Mouse (Mus musculus) spleen, embryonic (tissue): ENCODE results near the gene Gpc6.

Source experiments
- CTCF ChIA-PET: fragments of 350-600 bp; sonication (Branson Sonifier 250); formaldehyde crosslinking; loops from one replicate; lab custom pipeline; 2022; lab: Charles Lee

Gene Gpc6

GRCm38 (mm10) chr14:117473378-117473777 lies 548.3 kb downstream of the Gpc6 start:
- CTCF ChIA-PET: no interaction called here

GRCm38 (mm10) chr14:117478879-117479278 lies 553.8 kb downstream of the Gpc6 start:
- CTCF ChIA-PET: no interaction called here

DNA sequence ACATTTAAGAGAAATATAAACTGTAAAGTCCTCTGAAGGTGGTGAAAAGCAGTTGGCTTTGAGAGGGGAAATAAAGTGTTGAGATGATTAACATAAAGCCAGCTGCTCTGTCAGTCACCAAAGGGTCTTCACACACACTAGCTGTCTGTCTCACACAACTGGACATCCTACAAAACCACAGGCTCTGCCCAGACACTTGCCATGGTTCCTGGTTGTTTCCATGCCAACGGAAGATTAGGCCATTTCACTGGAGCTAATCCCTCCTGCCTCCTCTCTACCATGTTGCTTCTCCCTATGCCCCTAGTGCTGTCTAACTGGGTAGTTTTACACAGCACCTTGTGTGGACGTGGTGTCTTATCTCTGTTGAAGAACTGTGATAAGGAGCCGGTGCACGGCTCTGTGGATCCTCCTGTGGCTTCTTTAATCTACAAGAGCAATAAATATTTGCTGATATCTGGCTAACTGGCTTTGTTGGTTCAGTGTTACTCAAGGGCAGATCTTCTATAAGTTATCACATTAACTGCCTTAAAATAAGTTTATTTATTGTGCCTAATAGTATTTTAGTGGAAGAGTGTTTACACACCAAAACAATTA lies 562.1 kb downstream of the Gpc6 start:
- CTCF ChIA-PET: no interaction called here

GRCm38 (mm10) chr14:117490469-117490868 lies 565.4 kb downstream of the Gpc6 start:
- CTCF ChIA-PET: no interaction called here

DNA sequence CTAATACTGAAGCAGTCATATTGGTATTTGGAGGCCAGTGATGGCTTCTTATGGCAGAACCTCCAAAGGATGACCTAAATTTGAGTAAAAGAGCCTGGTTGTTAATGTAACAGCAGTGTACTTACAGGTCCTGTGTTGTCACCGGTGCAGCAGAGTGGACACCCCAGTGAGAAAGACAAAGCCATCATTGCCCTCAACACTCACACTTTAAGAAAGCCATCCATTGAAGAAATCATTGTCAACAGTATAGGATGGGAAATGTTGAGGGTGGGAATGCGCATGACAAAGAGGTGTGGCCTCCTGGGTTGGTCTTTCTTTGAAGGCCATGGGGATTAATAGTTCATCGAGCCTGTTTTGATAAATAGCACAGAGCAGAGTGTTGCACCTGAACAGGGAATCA lies 570.0 kb downstream of the Gpc6 start:
- CTCF ChIA-PET: no interaction called here

- CTCF ChIA-PET: no interaction called here
These were observed 573.7 kb downstream of the Gpc6 start for GRCm38 (mm10) chr14:117498785-117499184.

DNA sequence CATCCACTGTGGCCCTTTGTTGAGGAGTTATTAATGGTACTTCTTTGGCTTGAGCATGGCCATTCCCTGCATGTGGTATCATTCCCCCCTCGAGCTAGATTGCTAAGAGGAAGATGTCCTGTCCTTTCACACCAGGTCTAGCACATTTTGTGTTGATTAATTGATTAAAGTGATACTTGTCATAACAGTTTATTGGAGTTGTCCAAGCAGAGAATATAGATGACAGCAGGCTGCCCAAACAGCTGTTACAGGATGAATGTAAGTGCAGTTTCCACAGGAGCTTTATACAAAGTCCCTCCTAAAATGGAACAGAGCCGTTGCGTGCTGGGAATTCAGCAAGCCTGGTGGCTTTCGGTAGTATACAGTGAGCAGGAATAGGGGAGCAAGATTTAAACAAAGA lies 574.2 kb downstream of the Gpc6 start:
- CTCF ChIA-PET: no interaction called here

DNA sequence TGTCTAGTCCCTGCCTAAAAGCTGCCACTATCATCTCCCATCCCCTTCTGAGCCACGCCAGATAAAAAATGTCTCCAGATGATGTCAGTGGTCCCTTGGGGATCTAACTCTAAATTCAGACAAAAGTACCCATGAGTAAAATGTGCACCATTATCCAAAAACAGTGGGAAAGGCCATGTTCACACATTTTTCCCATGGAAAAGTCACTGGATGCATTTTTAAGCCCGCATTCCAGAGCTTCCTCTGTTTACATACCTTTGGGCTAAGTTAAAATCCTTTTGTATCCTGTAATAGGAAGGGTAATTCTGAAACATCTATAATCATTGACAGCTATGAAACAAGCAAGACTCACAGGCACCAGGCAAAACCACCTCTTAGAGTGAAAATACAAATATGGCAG lies 589.7 kb downstream of the Gpc6 start:
- CTCF ChIA-PET: no interaction called here

- CTCF ChIA-PET: no interaction called here
These were observed 594.5 kb downstream of the Gpc6 start for GRCm38 (mm10) chr14:117519574-117519973.

DNA sequence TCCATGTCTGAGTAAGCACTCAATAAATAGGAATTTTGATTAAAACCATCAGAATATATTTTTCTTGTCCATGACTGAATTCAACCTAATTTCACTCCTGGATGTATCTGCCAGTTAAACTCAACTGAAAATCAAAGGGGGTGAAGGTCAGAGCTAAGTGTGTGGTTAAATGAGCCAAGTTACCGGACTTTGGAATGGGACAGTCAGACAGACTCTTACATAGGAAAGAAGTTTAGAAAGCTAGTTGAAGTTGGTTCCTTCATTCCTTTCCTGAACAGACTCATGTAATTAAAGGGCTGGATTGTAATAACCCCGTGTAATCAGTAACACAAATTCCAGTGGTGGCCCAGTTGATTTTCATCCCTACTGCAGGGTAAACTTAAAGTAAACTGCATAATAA lies 595.6 kb downstream of the Gpc6 start:
- CTCF ChIA-PET: no interaction called here

- CTCF ChIA-PET: no interaction called here
These were observed 600.0 kb downstream of the Gpc6 start for GRCm38 (mm10) chr14:117525133-117525532.

GRCm38 (mm10) chr14:117527053-117527452 lies 601.9 kb downstream of the Gpc6 start:
- CTCF ChIA-PET: no interaction called here

DNA sequence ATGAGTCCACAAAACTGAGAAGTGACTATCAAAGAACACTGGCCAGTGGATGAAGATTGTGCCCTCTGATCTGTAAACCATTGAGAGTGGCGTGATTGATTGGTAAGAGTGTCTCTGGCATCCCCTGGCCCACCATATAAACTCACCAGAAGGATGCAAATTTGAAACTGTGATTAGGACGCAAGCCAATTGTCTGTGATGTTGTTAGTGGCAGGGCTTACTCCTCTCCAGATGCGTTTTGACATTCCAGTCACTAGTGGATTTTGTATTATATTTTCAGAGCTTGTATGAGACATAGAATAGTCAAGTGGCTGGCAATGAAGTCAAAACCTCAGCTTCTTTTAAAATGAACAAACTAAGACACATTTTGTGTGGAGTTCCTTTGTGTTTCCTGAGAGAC lies 604.3 kb downstream of the Gpc6 start:
- CTCF ChIA-PET: no interaction called here

GRCm38 (mm10) chr14:117552776-117553175 lies 627.7 kb downstream of the Gpc6 start:
- CTCF ChIA-PET: no interaction called here

DNA sequence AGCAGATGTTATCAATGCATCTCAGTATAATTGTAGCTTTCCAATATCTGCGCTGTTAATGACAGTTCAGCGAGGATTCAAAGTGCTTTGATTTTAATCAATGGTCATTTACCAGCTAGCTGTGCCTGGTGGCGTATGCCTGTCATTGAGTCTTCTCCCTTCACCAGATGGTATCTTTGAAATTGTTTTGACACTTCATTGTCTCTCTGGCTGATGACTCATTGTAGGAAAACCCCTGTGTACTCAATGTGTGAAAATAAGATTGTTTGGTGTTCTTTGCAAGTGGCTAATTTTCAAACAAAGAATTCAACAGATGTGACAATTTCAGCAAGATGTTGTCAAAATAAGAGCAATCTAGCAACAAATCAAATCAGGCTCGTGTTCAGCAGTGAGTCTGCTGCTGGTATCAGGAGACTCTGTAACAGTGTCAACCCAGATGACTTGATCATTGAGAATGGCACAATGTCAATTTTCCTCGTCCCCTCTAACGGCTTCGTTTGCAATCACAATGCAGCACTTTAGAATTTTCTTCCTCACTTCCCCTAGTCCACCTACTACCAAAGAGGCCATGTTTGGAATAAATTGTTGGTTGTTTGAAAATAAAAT lies 631.7 kb downstream of the Gpc6 start:
- CTCF ChIA-PET: no interaction called here

- CTCF ChIA-PET: no interaction called here
These were observed 637.0 kb downstream of the Gpc6 start for GRCm38 (mm10) chr14:117562146-117562545.

GRCm38 (mm10) chr14:117569278-117569677 lies 644.2 kb downstream of the Gpc6 start:
- CTCF ChIA-PET: no interaction called here

DNA sequence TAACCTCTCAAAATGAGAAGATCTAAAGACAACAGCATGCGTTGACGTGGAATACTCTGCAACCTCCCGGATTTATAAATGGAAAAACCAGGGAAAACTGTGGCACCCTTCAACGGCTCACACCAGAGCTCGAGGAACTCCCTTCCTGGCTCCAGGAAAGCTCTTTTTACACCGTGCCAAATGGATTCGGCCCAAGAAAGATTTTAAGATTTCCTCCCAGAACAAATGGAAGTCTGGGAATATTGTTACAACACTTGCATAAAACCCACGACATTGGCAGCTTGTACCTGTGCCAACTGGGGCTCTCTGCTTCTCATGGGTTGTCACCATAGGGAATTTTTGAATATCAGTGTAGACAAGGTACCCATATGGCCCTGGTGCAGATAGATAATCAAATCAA lies 647.1 kb downstream of the Gpc6 start:
- CTCF ChIA-PET: no interaction called here

- CTCF ChIA-PET: no interaction called here
These were observed 649.1 kb downstream of the Gpc6 start for GRCm38 (mm10) chr14:117574216-117574615.

GRCm38 (mm10) chr14:117581740-117582139 lies 656.6 kb downstream of the Gpc6 start:
- CTCF ChIA-PET: no interaction called here

DNA sequence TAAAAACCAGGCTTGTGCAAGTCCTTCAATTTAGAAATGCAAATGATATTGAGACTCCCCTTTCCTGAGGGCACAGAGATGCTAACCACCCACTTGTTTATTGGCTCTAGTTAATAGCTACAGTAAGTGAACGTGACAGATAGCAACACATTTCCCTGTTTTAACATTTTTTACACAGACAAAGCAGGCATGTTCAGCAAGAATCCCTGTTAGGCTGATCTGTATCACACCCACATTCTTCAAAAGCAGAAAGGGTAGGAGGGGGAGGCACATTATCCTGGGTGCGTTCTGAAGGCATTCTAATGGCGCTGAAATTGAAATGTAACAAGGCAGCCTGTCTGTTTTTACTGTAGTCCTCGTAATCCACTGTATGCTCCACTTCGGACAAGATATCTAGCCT lies 674.6 kb downstream of the Gpc6 start:
- CTCF ChIA-PET: no interaction called here

- CTCF ChIA-PET: no interaction called here
These were observed 678.7 kb downstream of the Gpc6 start for GRCm38 (mm10) chr14:117603837-117604236.

DNA sequence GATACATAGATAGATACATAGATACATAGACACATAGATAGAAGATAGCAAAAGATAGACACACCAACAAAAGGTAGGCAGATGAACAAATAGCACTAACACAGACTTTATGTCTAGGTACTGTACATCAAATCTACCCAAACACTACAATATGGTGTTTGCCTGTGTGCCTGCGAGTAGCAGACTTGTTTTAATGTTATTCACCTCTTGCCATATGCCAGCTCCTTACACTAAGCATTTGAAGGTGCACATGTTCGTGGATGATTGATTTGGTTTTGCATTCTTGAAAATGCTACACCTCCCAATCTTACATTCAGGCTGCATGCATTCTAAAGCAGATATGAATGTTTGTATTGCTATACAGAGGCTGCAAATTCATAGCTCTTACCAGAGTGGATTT lies 680.6 kb downstream of the Gpc6 start:
- CTCF ChIA-PET: no interaction called here

DNA sequence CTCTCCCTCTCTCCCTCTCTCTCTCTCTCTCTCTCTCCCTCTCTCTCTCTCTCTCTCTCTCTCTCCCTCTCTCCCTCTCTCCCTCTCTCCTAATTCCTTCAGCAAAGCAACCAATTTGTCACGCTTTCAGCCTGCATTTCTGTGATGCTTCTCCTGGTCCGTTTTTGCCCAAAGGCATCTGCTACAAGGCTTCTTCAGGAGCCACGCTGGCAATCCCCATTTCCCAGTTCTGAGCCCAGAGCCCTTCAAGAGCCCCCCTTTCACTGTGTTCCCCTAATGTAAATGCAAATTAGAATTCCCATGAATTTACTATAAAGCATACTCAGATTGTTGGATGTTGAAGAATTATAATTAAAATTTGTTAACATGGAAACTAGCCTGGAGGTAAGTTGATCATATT lies 686.0 kb downstream of the Gpc6 start:
- CTCF ChIA-PET: interaction anchor here (0.6 kb wide), 1 partner anchor 11 kb away, joined by 5 read pairs; no protein-coding TSS in a partner anchor
